Mouse (Mus musculus): ENCODE results near the gene Ssh1.

Gene Ssh1

GRCm38 (mm10) chr5:113890874-113891273, 102.8 kb downstream of the Ssh1 start:
- no peak for ATAC-seq (ENCODE audit: low TSS enrichment)

- no peak for ATAC-seq (ENCODE audit: low TSS enrichment)
Observed at GRCm38 (mm10) chr5:113889912-113890311, 103.8 kb downstream of the Ssh1 start.

DNA sequence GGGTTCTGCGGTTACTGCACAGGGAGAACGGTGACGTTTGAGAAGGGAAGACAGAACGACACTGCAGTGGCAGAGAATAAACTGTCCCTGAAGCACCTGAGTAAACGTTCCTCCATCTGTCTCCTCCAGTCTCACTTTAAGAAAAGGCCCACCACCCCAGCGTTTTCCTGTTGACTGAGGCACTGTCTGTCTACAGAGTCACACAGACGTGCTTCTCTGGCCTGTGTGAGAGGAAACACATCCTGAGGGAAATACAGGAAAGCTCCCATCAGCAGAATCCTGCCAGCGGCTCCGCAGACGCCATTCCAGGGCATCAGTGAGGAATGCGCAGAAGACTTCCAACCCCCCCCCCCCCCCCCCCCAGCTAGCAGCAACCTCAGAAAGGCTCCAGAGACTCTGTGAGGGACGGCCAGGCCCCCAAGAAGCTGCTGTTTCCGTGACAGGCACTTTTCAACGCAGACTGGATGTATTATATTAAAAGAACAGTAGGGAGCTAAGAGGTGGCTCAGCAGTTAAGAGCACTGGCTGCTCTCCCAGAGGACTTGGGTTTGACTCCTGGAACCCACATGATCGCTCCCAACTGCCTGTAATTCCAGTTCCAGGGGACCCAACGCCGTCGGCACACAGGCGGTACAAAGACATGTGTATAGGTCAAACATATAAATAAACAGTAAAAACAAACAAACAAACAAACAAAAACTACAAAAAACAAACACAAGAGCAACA, 104.3 kb downstream of the Ssh1 start:
- ATAC-seq (ENCODE audit: low TSS enrichment) = no peak

- ATAC-seq (ENCODE audit: low TSS enrichment) = no peak
Observed at GRCm38 (mm10) chr5:113888186-113888795, 105.4 kb downstream of the Ssh1 start.

DNA sequence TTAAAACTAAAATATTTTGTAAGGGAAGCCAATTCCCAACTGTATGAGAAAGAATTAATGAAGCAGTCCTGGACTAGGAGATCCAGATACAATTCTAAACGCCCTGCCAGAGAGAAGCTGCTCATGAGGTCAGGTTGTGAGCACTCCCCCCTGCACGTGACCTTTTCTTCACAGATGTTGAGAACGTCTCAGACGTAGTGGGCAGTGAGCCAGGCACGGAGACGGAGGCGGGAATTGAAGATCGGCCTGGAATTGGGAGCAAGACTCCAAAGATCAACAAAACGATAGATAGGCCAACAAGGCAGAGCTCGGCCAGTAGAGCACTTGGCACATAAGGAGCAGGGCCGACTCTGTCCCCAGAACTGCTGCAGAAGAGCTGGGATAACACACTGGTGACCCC, 106.6 kb downstream of the Ssh1 start:
- no peak for ATAC-seq (ENCODE audit: low TSS enrichment)

All from frontal cortex, adult (tissue).